Mouse (Mus musculus) midbrain, embryonic 13.5 days (tissue): ENCODE measurements around the gene Dmrtc1a. TPM values are rescaled to one million over a fixed set of nuclear protein-coding genes. Genes with fewer than 3 reads are reported as not detected.

Experiments used
- polyA plus RNA-seq: library from polyadenylated mRNA; unstranded; fragments of >200 nt; fragmentation: Nextera tagmentation; extraction: Ambion mirVana; gene quantifications from 2 replicates; pipeline ENCODE4 v1.2.1, GENCODE M21; 2015

Dmrtc1a gene
- polyA plus RNA-seq, 1 experiment from 2014 or later, result 1.1 TPM

Other genes with a start within 250 kb of the Dmrtc1a start
- not detected in 2 replicates for gene Gm3880, start 221.7 kb downstream of the Dmrtc1a start, polyA plus RNA-seq
- gene Gm9112, start 201.1 kb downstream of the Dmrtc1a start, polyA plus RNA-seq, result not detected in 2 replicates
- gene Dmrtc1b, start 200.8 kb downstream of the Dmrtc1a start, polyA plus RNA-seq, result not detected in 2 replicates
- not detected in 2 replicates for gene Dmrtc1c1, start 105.7 kb downstream of the Dmrtc1a start, polyA plus RNA-seq
- not detected in 2 replicates for gene Dmrtc1c2, start 54.1 kb downstream of the Dmrtc1a start, polyA plus RNA-seq
- not detected in 2 replicates for gene 1700031F05Rik, start 40.7 kb downstream of the Dmrtc1a start, polyA plus RNA-seq
- gene 1700011M02Rik, start 218 bp upstream of the Dmrtc1a start, polyA plus RNA-seq, result not detected in 2 replicates
- not detected in 2 replicates for gene 1700018G05Rik, start 19.7 kb upstream of the Dmrtc1a start, polyA plus RNA-seq